Mouse (Mus musculus): ENCODE data around the gene Slco1a6.

Slco1a6 gene

GRCm38 (mm10) chr6:142040306-142041175 is 167.8 kb downstream of the Slco1a6 start:
- no peak for DNase-seq (ENCODE audit: inconsistent ontology term)

GRCm38 (mm10) chr6:142035771-142036170 is 172.6 kb downstream of the Slco1a6 start:
- DNase-seq (ENCODE audit: inconsistent ontology term), result no peak

All from Muller cell, postnatal 12 days (primary cell).